Mouse (Mus musculus): ENCODE measurements around the gene Ptpn1.

DNA sequence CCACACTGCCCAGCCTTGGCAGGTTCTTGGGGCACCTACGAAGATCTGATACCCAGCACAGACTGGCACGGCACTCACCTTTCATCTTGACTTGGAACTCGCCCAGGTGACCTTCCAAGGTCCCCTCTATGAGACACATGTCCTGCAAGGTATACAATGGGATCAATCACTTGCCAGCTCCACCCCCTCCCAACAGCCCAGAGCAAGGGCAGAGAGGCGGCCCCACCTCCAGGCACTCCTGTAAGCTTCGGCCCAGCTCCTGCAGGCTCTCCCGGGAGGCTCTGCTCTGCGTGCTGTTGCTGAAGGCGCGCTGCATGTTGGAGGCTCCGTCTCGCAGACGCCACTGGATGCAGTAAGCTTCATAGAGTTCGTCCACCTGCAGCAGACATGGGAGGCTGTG lies 61.4 kb downstream of the Ptpn1 start:
- TF ChIP-seq CTCF (conservative IDR thresholded peaks at IDR 0.05; ENCODE audit: low read length) (no peak), POU5F1 (IDR thresholded peaks at IDR 0.05; ENCODE audit: borderline replicate concordance, low read length) (no peak), NANOG (IDR thresholded peaks at IDR 0.05; ENCODE audit: borderline replicate concordance, low read length) (no peak)

All from E14TG2a.4 (cell line).